Mouse (Mus musculus) erythroblast, embryonic 14.5 days (primary cell): ENCODE measurements around the gene Usp44.

ENCODE experiments used
- GATA1 ChIP-seq: IDR thresholded peaks from 2 replicates; pipeline ENCODE4 v1.6.1; 2012; ENCODE audit warnings: low read length, inconsistent platforms, mixed read lengths
- TAL1 ChIP-seq: IDR thresholded peaks from 3 replicates; pipeline ENCODE4 v1.6.1; 2012; ENCODE audit warnings: low read length, inconsistent platforms, mixed read lengths

DNA sequence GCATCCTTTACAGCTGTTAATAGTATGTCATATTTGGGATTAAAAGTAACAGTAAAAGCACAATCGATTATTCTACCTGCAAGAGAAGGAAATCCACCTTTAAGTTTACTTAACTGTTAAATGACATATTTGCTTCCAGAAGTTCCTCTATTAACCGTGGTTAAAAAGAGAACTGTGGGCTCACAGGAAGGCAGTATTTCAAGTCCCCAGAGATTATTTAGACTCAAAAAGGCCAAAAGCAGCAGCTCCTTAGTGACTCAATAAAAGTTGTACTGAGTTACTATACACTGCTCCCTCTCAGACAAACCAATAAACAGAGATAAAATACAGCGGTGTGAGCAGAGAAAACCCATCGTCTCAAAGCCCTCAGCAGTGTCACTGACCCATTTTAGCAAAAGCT is 37.5 kb downstream of the Usp44 start:
- TF ChIP-seq GATA1 (no peak), TAL1 (no peak)
